Mouse (Mus musculus): ENCODE measurements around the gene Gon7. TPM values are rescaled to one million over a fixed set of nuclear protein-coding genes. Genes with fewer than 3 reads are reported as not detected.

Gene Gon7
- total RNA-seq, 2 experiments from 2014 or later: 9.3 to 10.6 TPM

DNA sequence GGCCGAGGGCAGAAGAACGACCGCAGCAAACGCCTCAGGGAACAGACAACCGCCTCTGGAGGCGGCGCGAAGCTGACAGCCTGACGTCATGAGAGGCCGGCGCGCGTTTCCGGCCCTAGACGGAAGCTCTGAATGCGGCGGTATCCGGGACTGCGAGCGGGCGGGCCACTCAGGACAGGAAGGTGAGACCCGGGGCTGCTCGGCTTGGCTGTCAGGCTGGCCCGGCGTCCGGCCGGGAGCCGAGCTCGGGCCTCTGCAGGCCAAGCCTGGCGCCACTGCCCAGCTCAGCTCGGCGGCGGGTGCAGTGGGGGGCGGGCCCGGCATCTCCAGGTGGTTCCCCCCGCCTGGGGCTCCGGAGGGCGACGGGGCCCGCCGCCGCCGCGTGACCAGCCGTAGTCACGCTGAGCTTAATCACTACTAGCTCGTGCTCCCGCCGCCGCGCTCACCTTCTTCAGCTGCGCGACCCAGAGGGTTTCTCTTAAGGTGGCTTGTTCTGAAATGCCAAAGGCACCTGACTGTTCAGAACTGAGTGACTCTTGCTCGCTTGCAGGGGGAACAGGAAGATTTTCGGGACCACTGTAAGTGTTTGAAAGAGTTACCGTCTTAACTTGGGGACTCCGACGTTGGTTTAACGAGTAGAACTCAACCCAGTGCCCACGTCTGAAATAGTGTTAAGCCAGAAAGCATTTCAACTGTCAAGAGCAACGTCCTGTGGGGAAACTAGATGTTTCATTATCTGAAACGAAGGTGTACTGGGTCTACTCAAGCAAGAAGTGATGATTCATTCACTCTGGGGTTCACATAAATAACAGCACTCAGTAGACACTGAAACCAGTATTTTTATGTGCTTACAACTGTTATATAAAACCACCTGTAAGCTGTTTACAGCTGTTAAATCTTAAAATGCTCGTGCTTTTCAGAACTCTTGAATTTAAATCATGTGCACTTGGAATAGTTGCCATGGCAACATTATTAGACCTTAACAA, 13.7 kb downstream of the Gon7 start, which contains the start of the genes Moap1 and Tmem251:
Gene Moap1 (minus strand): TSS at position 73 of the 986 bp plus-strand sequence.
Gene Tmem251 (plus strand): TSS at position 174 of the 986 bp plus-strand sequence.
- intact Hi-C loops (cut with DNase I): loop anchor here (5.0 kb wide), 1 partner anchor 133 kb away; the partner anchor contains the start of gene Btbd7
- DNase-seq: peak; percentile 89 to 92

DNA sequence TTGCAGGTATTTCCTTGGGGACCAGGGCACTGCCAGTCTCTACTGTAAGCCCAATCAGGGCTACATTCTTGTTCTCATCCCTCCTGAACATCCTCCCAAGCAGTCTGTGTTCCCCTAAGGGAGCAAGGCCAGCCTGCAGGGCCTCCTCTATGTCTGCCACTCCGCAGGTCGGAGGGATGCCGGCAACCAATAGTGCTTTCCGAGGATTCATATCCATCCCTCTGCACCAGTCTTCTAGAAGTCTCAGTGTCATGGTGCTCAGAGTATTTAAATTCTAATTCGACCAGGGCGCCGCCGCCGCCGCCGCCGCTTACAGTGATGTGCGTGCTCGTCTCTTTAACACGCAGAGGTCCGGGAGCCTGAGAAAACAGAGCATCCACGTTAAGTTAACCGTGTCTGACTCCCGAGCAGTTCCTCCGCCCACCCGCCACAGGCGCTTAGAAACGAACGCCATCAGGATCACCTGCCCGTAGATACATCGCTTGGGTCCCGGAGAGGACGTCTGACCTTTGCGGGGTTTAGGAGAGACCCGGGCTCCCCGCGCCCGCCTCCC, 14.5 kb downstream of the Gon7 start:
- intact Hi-C loops (cut with DNase I): loop anchor here (5.0 kb wide), 1 partner anchor 134 kb away; the partner anchor contains the start of gene Btbd7
- no peak for DNase-seq

DNA sequence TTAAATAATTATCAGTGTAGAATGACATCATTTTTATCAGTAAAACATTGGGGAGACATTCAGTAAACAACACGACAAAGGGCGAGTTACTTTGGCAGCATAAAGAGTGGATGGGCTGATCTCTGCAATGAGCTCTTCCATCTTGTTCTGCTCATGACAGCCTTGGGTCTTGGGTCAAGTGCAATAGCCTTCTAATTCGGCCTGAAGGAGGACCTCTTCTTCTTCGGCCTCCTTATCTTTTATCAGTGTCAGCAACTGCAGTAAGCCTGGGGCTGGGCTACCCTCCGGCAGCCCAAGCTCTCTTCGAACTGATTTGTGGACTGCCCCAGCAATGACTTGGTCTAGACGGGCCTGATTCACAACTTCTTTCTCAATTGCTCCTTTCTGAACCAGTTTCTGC, 15.5 kb downstream of the Gon7 start:
- no peak for DNase-seq
- intact Hi-C loops (cut with DNase I): loop anchor here (5.0 kb wide), 1 partner anchor 135 kb away; the partner anchor contains the start of gene Btbd7

DNA sequence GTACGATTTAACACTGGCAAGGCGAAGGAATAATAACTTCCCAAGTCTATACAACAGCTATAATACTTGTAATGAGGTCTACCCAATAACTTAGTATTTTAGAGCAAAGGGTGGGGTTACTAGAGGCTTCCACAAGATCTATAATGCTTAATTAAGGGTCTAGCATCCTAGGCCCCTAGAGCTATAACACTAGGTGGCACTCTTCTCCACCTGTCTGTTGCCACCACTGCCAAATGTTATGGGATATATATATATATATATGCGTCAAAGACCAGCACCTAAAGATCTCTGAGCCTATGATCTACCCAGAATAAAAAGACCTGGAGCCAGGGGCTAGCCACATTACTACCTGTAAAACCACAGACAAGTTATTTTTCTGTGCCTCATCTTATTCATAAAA, 17.3 kb downstream of the Gon7 start:
- no peak for DNase-seq
- intact Hi-C loops (cut with DNase I): loop anchor here (2.0 to 5.0 kb wide), 2 partner anchors 137 to 325 kb away; partner anchors contain the start of gene Btbd7

DNA sequence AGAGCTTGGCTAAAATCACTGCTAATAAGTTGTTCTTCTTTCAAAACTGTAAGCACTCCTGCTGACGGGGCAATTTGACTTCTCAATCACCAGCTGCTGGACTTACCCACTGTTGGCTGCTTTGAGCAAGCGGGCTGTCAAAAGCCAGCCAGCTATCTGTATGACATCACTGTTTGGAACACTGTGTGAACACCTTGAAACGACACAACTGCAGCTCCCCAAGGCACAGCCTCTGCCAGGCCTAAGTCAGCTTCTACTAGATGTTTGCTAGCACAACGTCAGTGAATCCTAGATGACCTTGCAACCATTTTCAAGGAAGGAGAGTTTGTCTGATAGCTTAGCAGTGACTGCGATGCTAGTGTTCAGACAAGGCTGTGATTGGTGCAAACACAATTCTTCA, 18.5 kb downstream of the Gon7 start:
- intact Hi-C loops (cut with DNase I): no loop called here
- no peak for DNase-seq

DNA sequence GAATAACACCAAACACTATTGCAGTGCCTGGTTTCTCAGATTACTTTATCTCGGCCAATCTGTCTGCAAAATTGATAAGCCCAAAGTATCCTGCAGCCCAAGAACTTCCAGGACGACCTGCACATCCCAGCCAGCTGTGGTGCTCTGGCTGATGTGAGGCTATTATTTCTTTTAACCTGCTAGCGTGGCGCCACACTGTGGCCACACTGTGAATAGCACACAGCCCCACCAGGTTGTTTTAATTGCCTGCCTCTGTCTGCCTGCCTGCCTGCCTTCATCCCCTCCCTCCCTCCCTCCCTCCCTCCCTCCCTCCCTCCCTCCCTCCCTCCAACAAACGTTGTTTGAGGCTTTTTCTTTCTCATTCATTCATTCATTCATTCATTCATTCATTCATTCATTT, 24.2 kb downstream of the Gon7 start:
- intact Hi-C loops (cut with DNase I): loop anchor here (5.0 kb wide), 1 partner anchor 211 kb away; no protein-coding TSS in a partner anchor
- peak; percentile 66 to 75 for DNase-seq

DNA sequence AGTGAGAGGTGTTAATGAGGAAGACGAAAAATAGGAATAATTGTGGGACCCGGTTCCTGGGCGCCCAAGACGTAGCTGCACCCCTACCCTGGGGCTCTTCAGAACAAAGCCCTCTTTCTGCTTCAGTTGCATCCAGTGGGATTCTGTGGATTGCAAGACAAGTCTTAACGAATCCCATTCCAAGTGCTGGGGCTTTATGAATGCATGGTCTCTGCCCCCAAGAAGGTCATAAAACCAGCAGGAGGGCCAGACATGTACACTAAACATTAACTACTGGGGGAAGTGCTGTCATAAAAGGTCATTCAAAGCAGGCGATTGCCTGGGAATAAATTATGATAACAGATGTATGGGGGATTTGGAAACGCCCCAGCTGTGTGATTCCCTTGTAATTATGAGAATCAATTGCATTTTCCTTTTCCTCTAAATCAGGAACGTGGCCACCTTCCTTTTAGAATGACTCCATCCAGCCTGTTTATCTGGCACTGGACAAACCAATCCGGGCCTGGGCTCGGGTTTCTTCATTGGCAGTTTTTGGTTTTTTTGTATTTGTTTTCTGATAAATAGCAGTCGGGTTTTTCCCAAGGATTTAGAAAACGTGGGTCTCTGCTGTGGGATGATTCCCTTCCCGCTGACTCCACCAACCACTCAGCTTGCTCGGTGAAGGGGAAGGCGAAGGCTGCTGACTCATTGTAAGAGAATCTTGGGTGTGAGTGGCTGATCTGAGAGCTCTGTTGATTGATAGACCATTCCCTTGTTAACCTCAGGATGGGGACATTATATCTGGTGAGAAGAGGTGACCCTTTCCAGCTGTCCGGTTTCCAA, 26.6 kb downstream of the Gon7 start:
- intact Hi-C loops (cut with DNase I): loop anchor here (5.0 kb wide), 1 partner anchor 209 kb away; no protein-coding TSS in a partner anchor
- DNase-seq: no peak

DNA sequence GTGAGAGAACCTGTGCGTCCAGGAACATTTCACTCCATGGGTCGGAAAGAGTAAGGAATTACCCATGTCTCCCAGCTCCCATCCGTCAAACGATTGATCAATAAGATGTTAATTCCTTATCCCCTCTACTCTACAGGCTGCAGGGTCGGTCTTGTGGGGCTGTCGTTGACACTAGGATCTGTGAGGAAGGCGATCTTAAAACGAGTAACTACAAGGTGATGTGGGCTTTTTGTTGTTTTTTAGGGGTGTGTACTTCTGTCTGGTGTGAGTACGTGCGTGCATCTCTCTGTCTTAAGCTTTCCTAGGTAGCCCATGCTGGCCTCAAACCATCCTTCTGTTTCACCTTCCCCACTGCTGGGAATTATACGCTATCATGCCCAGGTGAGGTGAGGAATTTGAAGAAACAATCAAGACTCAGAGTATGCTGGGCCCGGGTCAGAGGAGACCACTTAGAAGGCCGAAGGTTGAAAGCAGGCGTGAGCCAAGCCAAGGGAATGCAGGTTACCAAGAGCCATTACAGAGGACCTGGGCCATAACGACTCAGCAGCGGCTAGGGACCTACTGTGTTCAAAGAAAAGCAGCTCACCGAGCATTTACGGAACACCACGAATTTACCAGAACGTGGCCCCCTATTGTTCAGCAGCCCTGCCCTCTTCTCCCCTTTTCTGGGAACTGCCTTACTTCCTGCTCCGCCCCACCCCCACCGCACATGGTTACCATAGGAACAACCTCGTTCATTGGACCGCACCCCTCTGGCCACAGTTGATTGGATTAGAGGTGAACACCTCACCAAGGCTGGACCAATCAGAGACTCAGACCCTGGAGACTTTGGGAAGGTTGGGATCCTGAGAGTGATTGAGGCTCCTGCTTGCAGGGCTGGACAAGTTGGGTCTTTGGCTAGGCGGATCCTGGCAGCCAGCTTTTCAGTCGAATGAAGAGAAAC, 27.5 kb downstream of the Gon7 start:
- peak; percentile 40 to 46 for DNase-seq
- intact Hi-C loops (cut with DNase I): loop anchor here (5.0 kb wide), 1 partner anchor 208 kb away; no protein-coding TSS in a partner anchor

DNA sequence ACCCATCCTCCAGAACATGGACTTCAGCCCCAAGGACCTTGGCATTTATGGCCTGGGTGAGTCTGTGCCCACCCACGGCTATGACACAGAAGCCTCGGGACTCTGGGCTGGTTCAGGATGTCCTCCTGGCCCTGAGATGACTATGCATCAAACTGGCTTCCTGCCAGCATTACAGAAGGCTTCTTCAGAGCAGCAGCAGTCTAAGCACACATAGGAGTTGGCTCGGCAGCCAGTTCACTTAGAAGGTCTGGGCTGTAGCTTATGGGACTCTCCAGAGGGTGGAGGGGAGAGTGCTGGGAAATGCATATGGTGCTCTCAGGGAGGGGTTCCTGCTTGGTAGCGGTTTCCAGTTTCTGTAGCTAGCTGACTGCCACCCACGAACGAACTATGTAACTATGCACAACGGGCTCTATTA, 31.8 kb downstream of the Gon7 start:
- intact Hi-C loops (cut with DNase I): no loop called here
- DNase-seq: no peak

DNA sequence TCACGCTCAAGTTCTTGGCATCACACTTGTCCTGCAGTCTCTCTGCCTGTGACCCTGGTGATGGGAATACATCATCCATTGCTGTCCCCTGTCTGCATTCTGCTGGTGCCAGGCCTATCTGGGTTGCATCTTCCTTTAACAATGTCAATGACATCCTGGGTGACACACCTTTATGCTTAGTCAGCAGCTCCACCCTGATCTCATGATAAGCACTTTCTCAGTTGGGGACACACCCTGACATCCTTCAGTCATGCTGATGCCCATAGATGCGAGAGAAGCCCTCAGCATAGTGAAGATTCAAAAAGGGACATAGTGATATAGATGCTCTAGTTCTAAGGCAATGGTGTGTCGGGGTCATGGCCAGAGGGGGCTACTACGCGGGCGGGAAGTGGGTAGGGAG, 32.5 kb downstream of the Gon7 start:
- intact Hi-C loops (cut with DNase I): no loop called here

DNA sequence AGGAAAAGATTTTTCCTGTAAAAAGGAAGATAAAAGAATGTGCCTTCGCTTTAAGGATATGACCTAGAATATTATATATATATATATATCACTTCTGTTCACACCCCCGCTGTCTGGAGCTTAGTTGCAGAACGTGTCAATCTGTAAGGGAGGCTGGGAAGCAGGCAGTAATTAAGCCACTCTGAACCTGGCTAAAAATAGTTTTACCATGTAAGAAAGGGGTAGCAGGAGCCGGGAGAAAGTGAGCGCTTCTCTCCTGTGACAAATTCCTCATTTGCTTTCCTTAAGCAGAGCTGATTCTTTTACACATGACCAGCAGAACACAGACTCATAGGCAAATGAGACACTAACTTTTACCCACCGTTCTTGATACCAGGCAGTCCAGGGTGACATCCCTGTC, 33.7 kb downstream of the Gon7 start:
- intact Hi-C loops (cut with DNase I): no loop called here
- DNase-seq: no peak

More for the DNA sequence above, 32.5 kb downstream of the Gon7 start:
- no peak for DNase-seq

DNA sequence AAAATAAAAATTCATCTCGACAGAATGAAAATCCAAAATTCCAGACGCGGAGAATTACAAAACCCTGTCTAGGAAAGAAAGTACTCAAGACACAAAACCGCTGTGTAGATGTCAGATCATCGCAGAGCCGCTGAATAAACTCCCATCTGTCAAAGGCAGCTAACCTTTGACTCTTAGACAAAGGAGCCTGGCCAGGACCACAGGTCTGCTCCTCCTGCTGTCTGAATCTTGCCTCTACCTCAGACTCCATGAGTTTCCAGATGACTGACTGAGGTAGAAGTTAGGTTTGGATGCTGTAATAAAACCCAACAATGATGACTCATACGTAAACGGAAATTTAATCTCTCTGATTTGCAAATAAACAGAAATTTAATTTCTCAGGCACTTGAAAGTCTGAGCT, 34.6 kb downstream of the Gon7 start:
- intact Hi-C loops (cut with DNase I): no loop called here
- DNase-seq: no peak

DNA sequence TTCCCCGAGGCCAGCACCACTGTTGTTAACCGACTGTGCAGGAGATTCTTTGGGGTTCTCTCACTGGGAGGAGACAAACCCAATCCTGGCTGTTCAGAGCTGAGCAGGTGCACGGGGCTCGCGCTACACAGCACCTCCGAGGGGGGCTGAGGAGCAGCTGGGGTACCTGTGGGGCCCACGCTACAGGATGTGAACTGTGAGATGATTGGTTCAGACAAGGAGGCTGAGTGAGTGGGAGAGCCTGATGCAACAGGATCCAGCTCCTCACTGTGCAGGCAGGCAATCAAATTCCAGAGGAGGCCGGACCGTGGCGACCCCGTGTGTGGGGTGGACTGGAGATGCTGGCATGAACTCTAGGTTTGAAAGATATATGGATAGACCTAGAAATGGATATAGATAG, 35.2 kb downstream of the Gon7 start:
- intact Hi-C loops (cut with DNase I): no loop called here
- no peak for DNase-seq

DNA sequence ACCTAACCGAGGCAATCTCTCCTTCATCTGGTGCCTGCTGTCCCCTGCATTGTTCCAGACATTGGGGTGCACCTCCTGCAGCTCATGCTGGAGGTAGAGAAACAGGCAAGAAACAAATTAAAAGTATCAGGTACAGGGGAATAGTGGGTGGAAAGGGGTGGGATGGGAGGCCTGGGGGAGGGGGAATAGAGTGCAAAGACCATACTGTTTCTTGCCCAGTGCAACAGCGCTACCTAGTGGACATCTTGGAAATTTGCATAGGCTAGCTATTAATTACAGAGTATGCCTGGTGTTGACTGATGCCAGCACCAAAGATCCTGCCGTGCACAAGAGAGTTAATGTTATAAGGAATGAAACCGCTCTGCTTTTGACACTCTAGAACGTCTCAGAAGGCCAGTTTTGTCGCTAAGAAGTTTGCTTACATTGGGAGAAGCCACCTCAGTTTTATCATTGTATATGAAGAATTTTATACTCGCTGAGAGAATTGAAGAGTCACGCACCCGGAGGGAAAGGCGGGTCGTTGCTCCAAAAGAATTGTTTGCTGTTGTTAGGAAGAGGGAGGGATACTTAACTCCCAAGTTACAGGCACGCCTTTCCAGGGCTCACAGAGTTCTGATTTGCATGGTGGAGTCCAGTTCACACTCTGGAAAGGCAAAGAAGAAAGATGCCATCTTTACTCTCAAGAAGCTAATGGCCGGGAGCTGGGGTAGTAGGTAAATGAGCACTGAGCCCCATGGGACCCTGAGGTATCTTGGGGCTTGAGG, 37.9 kb downstream of the Gon7 start:
- peak; percentile 27 to 56 for DNase-seq
- intact Hi-C loops (cut with DNase I): no loop called here

DNA sequence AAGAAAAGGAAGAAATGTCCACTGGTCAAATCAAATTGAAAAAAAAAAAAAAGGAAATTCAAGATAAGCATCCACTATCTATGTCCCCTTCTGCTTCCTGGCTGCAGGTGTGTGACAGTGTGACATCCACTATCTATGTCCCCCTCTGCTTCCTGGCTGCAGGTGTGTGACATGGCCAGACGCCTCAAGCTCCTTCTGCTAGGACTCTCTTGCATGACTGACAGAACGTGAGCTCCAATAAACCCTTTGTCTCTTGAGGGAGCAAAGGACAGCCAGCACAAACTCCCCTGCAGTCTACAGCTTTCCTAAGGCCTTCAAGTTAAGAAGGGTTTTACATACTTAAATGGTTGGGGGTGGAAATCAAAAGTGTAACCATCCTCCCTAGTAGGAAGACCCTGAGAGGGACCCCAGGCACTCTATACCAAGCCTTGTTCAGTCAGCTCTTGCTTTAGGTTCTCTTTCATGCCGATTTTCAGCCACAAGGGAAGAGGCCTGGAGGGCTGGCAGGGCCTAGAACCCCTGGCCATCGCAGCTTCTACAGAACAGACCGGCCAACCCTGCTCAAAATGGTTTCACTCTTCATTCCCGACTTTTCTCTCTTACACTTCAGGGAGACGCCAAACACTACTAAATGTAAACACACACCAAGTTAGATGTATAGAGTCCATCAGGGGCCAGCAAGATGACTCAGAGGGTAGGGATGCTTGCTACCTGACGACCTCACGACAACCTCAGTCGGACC, 42.8 kb downstream of the Gon7 start:
- DNase-seq: no peak
- intact Hi-C loops (cut with DNase I): no loop called here

DNA sequence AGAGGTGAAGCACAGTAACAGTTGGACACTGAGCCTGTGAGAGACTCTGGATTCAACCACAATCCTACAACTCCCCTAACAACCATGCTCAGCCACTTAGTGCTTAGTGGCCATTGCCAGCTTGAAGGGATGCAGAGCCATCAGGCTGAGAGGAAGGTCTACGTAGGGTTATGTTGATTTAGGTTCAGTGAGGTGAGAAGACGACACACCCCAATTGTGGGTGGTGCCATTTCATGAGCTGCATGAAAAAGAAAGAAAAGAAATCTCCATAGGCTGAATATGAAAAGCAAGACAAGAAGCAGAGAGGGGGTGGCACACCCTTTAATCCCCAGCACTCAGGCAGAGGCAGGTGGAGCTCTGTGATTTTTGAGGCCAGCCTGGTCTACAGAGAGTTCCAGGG, 43.5 kb downstream of the Gon7 start:
- DNase-seq: no peak
- intact Hi-C loops (cut with DNase I): no loop called here

DNA sequence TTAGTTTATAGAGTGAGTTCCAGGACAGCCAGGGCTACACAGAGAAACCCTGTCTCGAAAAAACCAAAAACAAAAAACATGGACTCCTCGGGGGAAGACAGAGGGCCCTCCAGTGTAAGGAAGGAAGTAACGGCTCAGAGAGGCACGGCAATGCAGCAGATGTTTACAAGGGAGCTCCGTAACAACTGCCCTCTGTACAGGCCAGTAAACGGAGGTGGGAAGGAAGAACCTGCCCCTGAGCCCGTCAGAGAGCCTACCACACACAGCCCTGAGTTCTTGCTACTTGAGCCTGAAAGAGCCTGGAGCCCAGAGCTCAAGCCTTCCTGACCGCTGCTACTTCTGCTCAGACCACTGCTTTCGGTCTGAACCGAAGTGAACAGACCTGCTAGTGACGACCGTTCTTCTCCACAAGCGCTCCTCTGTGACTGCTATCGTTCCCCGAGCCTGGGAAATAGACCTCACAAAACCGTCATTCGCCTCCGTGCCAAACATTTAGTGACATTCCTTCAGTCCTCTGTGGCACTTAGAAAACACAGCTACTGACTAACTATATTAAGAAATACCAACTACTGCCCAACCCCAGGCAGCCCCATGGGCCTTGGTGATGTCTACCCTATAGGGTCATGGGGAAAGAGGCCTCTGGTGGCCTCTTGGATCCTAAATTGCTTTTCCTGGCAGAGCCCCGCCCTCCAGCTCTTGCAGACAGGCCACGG, 44.3 kb downstream of the Gon7 start:
- intact Hi-C loops (cut with DNase I): no loop called here
- DNase-seq: no peak

Measured in heart, postnatal 14 days (tissue).